Mouse (Mus musculus) ES-E14 (cell line): ENCODE measurements around the gene Cda. TPM values are rescaled to one million over a fixed set of nuclear protein-coding genes. Genes with fewer than 3 reads are reported as not detected.

Experiments used
- DNase-seq: peaks from one replicate; pipeline ENCODE4 v3.0.0-alpha.2; 2013; ENCODE audit warnings: low read depth, low spot score
- H3K27ac ChIP-seq: 2 replicates; pipeline ENCODE4 v1.5.1; 2012; ENCODE audit warnings: low read depth, mild to moderate bottlenecking, low read length, moderate library complexity, mixed read lengths; ENCODE audit not compliant: poor library complexity, insufficient read depth, severe bottlenecking
- H3K36me3 ChIP-seq: 2 replicates; pipeline ENCODE4 v1.6.1; 2012; ENCODE audit warnings: mild to moderate bottlenecking, low read length, moderate library complexity, mixed read lengths; ENCODE audit not compliant: control insufficient read depth, poor library complexity, insufficient read depth, severe bottlenecking
- H3K4me1 ChIP-seq, 2 experiments: fragments of 150-350 bp in 1 of 2; sonication (generic) in 1 of 2; 2 replicates each; pipeline ENCODE4 v1.6.1; 2012; ENCODE audit warnings: low read length in 2 of 2, mild to moderate bottlenecking in 1 of 2, mixed read lengths in 1 of 2; ENCODE audit not compliant: control insufficient read depth in 2 of 2, insufficient read depth in 2 of 2, poor library complexity in 1 of 2
- H3K4me3 ChIP-seq, 2 experiments: fragments of 150-350 bp in 1 of 2; sonication (generic) in 1 of 2; 2 replicates each; pipeline ENCODE4 v1.5.1; 2012; ENCODE audit warnings: low read length in 2 of 2, low read depth in 1 of 2, mild to moderate bottlenecking in 1 of 2, mixed read lengths in 1 of 2; ENCODE audit not compliant: insufficient read depth in 1 of 2, poor library complexity in 1 of 2, severe bottlenecking in 1 of 2
- H3K9ac ChIP-seq: 2 replicates; pipeline ENCODE4 v1.6.1; 2012; ENCODE audit warnings: low read depth, mild to moderate bottlenecking, low read length, mixed read lengths; ENCODE audit not compliant: poor library complexity, insufficient read depth, severe bottlenecking
- H3K9me3 ChIP-seq: fragments of 150-350 bp; sonication (generic); 2 replicates; pipeline ENCODE4 v1.6.1; 2012; ENCODE audit warnings: low read depth, mild to moderate bottlenecking, low read length; ENCODE audit not compliant: control insufficient read depth, insufficient read depth
- CHD2 ChIP-seq: IDR thresholded peaks from 2 replicates; pipeline ENCODE4 v1.6.1; 2014; ENCODE audit warnings: mild to moderate bottlenecking, low read depth, low read length, inconsistent platforms
- HCFC1 ChIP-seq: IDR thresholded peaks from 2 replicates; pipeline ENCODE4 v1.6.1; 2012; ENCODE audit warnings: low read length, inconsistent platforms, borderline replicate concordance; ENCODE audit not compliant: insufficient read depth
- MAFK ChIP-seq: IDR thresholded peaks from 2 replicates; pipeline ENCODE4 v1.6.1; 2014; ENCODE audit warnings: mild to moderate bottlenecking, low read depth, low read length, inconsistent platforms; ENCODE audit not compliant: insufficient read depth
- ZC3H11A ChIP-seq: IDR thresholded peaks from 2 replicates; pipeline ENCODE4 v1.6.1; 2012; ENCODE audit warnings: low read depth, mild to moderate bottlenecking, inconsistent platforms, low read length, borderline replicate concordance
- ZNF384 ChIP-seq: IDR thresholded peaks from 2 replicates; pipeline ENCODE4 v1.6.1; 2012; ENCODE audit warnings: low read depth, low read length, inconsistent platforms
- in situ Hi-C, 2 experiments: fragments of 600-800 bp; cut with MboI; formaldehyde crosslinking; loops; one replicate each; pipeline ENCODE4 v1.15.1; 2025; ENCODE audit warnings: low sequenced_read_pairs in 2 of 2, inconsistent platforms in 1 of 2; ENCODE audit not compliant: unreplicated experiment in 2 of 2
- total RNA-seq: library from RNA; depleted of rRNA; stranded (reverse); fragments of 300-350 nt; gene quantifications from 2 replicates; pipeline ENCODE4 v1.2.3, GENCODE M21; 2012; rRNA removed

The Cda gene
- total RNA-seq, 1 experiment, result 3.1 TPM

DNA sequence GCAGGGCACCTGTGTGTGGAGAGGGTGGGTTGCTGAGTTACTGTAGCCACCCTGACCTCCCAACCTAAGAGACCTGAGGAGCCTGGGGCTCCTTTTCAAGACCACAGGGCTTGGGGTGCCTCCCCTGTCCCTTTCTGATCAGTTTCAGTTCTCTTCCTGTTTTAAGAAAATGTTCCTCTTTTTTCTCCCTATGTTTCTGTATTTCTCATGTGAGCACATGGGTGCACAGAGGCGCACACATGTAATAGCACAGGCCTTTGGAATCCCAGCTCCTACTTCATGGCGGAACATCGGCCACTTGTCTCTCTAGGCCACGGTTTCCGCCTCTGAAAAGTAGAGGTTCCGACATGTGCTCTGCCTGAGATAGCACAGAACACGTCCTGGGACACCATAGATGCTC, 79.1 kb downstream of the Cda start:
- H3K36me3 ChIP-seq, result no peaks in the 10 kb centered on the region
- no peak overlapping the region for H3K27ac ChIP-seq
- H3K4me1 ChIP-seq, result peaks cover 0 to 3% of the 10 kb centered on the region in 2 experiments; a peak in 1 of 4 replicates
- no peak overlapping the region for H3K9ac ChIP-seq
- no peak overlapping the region for H3K4me3 ChIP-seq
- in situ Hi-C loops, result no loop called here
- TF ChIP-seq ZC3H11A, result no peak
- TF ChIP-seq MAFK, result no peak
- TF ChIP-seq HCFC1, result no peak
- TF ChIP-seq ZNF384, result no peak
- TF ChIP-seq CHD2, result no peak
- no peaks in the 10 kb centered on the region for H3K9me3 ChIP-seq
- no peak for DNase-seq

Other genes with a start within 250 kb of the Cda start
- 27.2 and 31.1 TPM in 2 replicates for gene Hp1bp3, start 151.7 kb downstream of the Cda start, total RNA-seq
- 2.9 and 4.6 TPM in 2 replicates for gene Sh2d5, start 117.6 kb downstream of the Cda start, total RNA-seq
- 0.40 and 0.63 TPM in 2 replicates for gene Kif17, start 117.6 kb downstream of the Cda start, total RNA-seq
- gene Ddost, start 63.3 kb downstream of the Cda start, total RNA-seq, result 317 and 466 TPM in 2 replicates
- 13.4 and 14.2 TPM in 2 replicates for gene Pink1, start 41.7 kb downstream of the Cda start, total RNA-seq
- gene Fam43b, start 28.5 kb upstream of the Cda start, total RNA-seq, result 0.69 and 0.89 TPM in 2 replicates
- 58.4 and 62.3 TPM in 2 replicates for gene Mul1, start 66.7 kb upstream of the Cda start, total RNA-seq
- gene Camk2n1, start 86.3 kb upstream of the Cda start, total RNA-seq, result 1.2 and 1.4 TPM in 2 replicates